Mouse (Mus musculus) myocyte (in vitro differentiated cells): ENCODE results near the gene Gstm6.

ENCODE experiments used
- E2F4 ChIP-seq: IDR thresholded peaks from one replicate; pipeline ENCODE4 v1.6.1; 2011; ENCODE audit warnings: mild to moderate bottlenecking, control low read depth, moderate library complexity; ENCODE audit not compliant: insufficient read depth
- POLR2A ChIP-seq: IDR thresholded peaks from one replicate; pipeline ENCODE4 v1.6.1; 2011; ENCODE audit warnings: low read depth, mild to moderate bottlenecking, control low read depth, moderate library complexity; ENCODE audit not compliant: insufficient read length
- POLR2AphosphoS2 ChIP-seq: IDR thresholded peaks from one replicate; pipeline ENCODE4 v1.6.1; 2011; ENCODE audit warnings: low read depth, control low read depth; ENCODE audit not compliant: insufficient read length
- USF1 ChIP-seq: IDR thresholded peaks from one replicate; pipeline ENCODE4 v1.6.1; 2011; ENCODE audit warnings: low read depth, mild to moderate bottlenecking, control low read depth, moderate library complexity

- TF ChIP-seq POLR2A, result no peak
- no peak for TF ChIP-seq POLR2AphosphoS2
- no peak for TF ChIP-seq USF1
- no peak for TF ChIP-seq E2F4
Measured at GRCm38 (mm10) chr3:107968724-107969395, 25.3 kb upstream of the Gstm6 start, which contains the start of gene Gstm3.
